Mouse (Mus musculus) kidney, adult 8-10 months (tissue): ENCODE measurements around the gene Cmtm5.
A peak's percentile ranks its signal among the peaks of the same experiment; 100 is the strongest.
"Not testable (repeated sequence)": the region's sequence is repeated elsewhere in the genome, so short reads cannot be mapped to it uniquely, and the experiment has no call there.

Source experiments
- DNase-seq, 2 experiments: peaks; one replicate each; pipeline ENCODE4 v3.0.0; 2022

Cmtm5 gene

GRCm38 (mm10) chr14:54936831-54937160 lies 735 bp downstream of the Cmtm5 start:
- no peak for DNase-seq

GRCm38 (mm10) chr14:54937361-54938182 lies 1.5 kb downstream of the Cmtm5 start:
- DNase-seq = no peak

- DNase-seq = no peak
These were observed 2.6 kb downstream of the Cmtm5 start for GRCm38 (mm10) chr14:54938431-54939219.

GRCm38 (mm10) chr14:54939434-54940175 lies 3.5 kb downstream of the Cmtm5 start:
- DNase-seq = peak; percentile 87 to 89

- peak; percentile 26 to 38 for DNase-seq
These were observed 4.1 kb downstream of the Cmtm5 start for GRCm38 (mm10) chr14:54940176-54940530.

- peak; percentile 55 to 62 for DNase-seq
These were observed 5.2 kb downstream of the Cmtm5 start for GRCm38 (mm10) chr14:54941024-54941978.

GRCm38 (mm10) chr14:54942479-54942878 lies 6.4 kb downstream of the Cmtm5 start:
- DNase-seq = no peak

- DNase-seq = no peak
These were observed 7.9 kb downstream of the Cmtm5 start for GRCm38 (mm10) chr14:54943971-54944370.

- no peak for DNase-seq
These were observed 8.9 kb downstream of the Cmtm5 start for GRCm38 (mm10) chr14:54944939-54945338.

GRCm38 (mm10) chr14:54945975-54946704 lies 10.1 kb downstream of the Cmtm5 start:
- no peak for DNase-seq

GRCm38 (mm10) chr14:54947008-54947407 lies 10.9 kb downstream of the Cmtm5 start:
- not testable (repeated sequence) for DNase-seq

GRCm38 (mm10) chr14:54948781-54949180 lies 12.7 kb downstream of the Cmtm5 start:
- DNase-seq = no peak

- no peak for DNase-seq
These were observed 14.4 kb downstream of the Cmtm5 start for GRCm38 (mm10) chr14:54950493-54950892.

- DNase-seq = no peak
These were observed 15.5 kb downstream of the Cmtm5 start for GRCm38 (mm10) chr14:54951587-54951986.

- DNase-seq = no peak
These were observed 17.7 kb downstream of the Cmtm5 start for GRCm38 (mm10) chr14:54953664-54954206.

GRCm38 (mm10) chr14:54954474-54954873 lies 18.4 kb downstream of the Cmtm5 start:
- DNase-seq = no peak

- DNase-seq = no peak
These were observed 19.4 kb downstream of the Cmtm5 start for GRCm38 (mm10) chr14:54955481-54955880.

- DNase-seq = no peak
These were observed 20.5 kb downstream of the Cmtm5 start for GRCm38 (mm10) chr14:54956533-54956932.

GRCm38 (mm10) chr14:54958503-54958902 lies 22.4 kb downstream of the Cmtm5 start:
- DNase-seq = no peak

GRCm38 (mm10) chr14:54959197-54959596 lies 23.1 kb downstream of the Cmtm5 start:
- no peak for DNase-seq
